Mouse (Mus musculus) midbrain, embryonic 14.5 days (tissue): ENCODE data around the gene Pla2g4f. TPM values are rescaled to one million over a fixed set of nuclear protein-coding genes. Genes with fewer than 3 reads are reported as not detected.

ENCODE experiments used
- ATAC-seq: fragments of 200-750 bp; cut with Nextera tagmentation; 2 replicates; pipeline ENCODE4 v1.8.0; 2017; ENCODE audit warnings: moderate number of reproducible peaks, moderate library complexity; ENCODE audit not compliant: low FRiP score, low TSS enrichment
- DNase-seq: peaks from one replicate; pipeline ENCODE4 v3.0.0-alpha.2; 2015
- H3K27ac ChIP-seq: fragments of 300-500 bp; sonication (generic); replicated peaks from 2 replicates; pipeline ENCODE4 v1.5.1; 2014; ENCODE audit warnings: mild to moderate bottlenecking, low read depth, low read length, moderate library complexity
- H3K27me3 ChIP-seq: fragments of 300-500 bp; sonication (generic); 2 replicates; pipeline ENCODE4 v1.6.1; 2014; ENCODE audit warnings: low read length, control low read depth, mixed read lengths; ENCODE audit not compliant: control insufficient read depth, insufficient read depth
- H3K36me3 ChIP-seq: fragments of 300-500 bp; sonication (generic); 2 replicates; pipeline ENCODE4 v1.6.1; 2014; ENCODE audit warnings: low read length, control low read depth; ENCODE audit not compliant: control insufficient read depth, insufficient read depth
- H3K4me1 ChIP-seq: fragments of 300-500 bp; sonication (generic); 2 replicates; pipeline ENCODE4 v1.6.1; 2014; ENCODE audit warnings: mild to moderate bottlenecking, antibody characterized with exemption, low read length, control low read depth; ENCODE audit not compliant: control insufficient read depth, insufficient read depth
- H3K4me2 ChIP-seq: fragments of 300-500 bp; sonication (generic); 2 replicates; pipeline ENCODE4 v1.6.1; 2014; ENCODE audit warnings: mild to moderate bottlenecking, low read length, moderate library complexity
- H3K4me3 ChIP-seq: fragments of 300-500 bp; sonication (generic); replicated peaks from 2 replicates; pipeline ENCODE4 v1.5.1; 2014; ENCODE audit warnings: low read depth, low read length
- H3K9ac ChIP-seq: fragments of 300-500 bp; sonication (generic); replicated peaks from 2 replicates; pipeline ENCODE4 v1.6.1; 2014; ENCODE audit warnings: mild to moderate bottlenecking, low read length, moderate library complexity
- H3K9me3 ChIP-seq: fragments of 300-500 bp; sonication (generic); 2 replicates; pipeline ENCODE4 v1.6.1; 2016; ENCODE audit warnings: low read length, control low read depth, mixed read lengths; ENCODE audit not compliant: control insufficient read depth
- WGBS: fragments of 180-500 bp; shearing (Covaris S2); extraction: QIAGEN DNeasy Blood & Tissue Kit; methylation state at CpG from one replicate; pipeline ENCODE4 v1.1.7; 2014; 5-methylcytosine and 5-hydroxymethylcytosine counted together
- polyA plus RNA-seq: library from polyadenylated mRNA; unstranded; fragments of >200 nt; fragmentation: Nextera tagmentation; extraction: Ambion mirVana; gene quantifications from 2 replicates; pipeline ENCODE4 v1.2.1, GENCODE M21; 2014

Gene Pla2g4f
- polyA plus RNA-seq, 1 experiment from 2014 or later, result not detected

GRCm38 (mm10) chr2:120264858-120265257 is 49.1 kb downstream of the Pla2g4f start:
- Histone ChIP-seq H3K27ac (no peak overlapping the region), H3K9ac (no peak overlapping the region), H3K4me2 (no peak overlapping the region), H3K4me3 (no peak overlapping the region), H3K4me1 (peaks cover 8% of the 10 kb centered on the region; the same call in 1 of the 2 replicates), H3K9me3 (no peaks in the 10 kb centered on the region), H3K36me3 (no peaks in the 10 kb centered on the region), H3K27me3 (no peaks in the 10 kb centered on the region)
- ATAC-seq (no peak), DNase-seq (peak; percentile 55)
- 55% methylated on average over 10 of the region's 10 CpGs for WGBS

- Histone ChIP-seq H3K27ac (no peak overlapping the region), H3K4me2 (no peak overlapping the region), H3K4me1 (peaks cover 8% of the 10 kb centered on the region; the same call in 1 of the 2 replicates), H3K9ac (no peak overlapping the region), H3K4me3 (no peak overlapping the region), H3K36me3 (no peaks in the 10 kb centered on the region), H3K9me3 (no peaks in the 10 kb centered on the region), H3K27me3 (no peaks in the 10 kb centered on the region)
- no peak for ATAC-seq
- no peak for DNase-seq
- WGBS, result 33% methylated on average over 1 of the region's 1 CpGs
Measured at GRCm38 (mm10) chr2:120262876-120263275, 51.1 kb downstream of the Pla2g4f start.

GRCm38 (mm10) chr2:120261346-120261745 is 52.6 kb downstream of the Pla2g4f start:
- no peaks in the 10 kb centered on the region for H3K27me3 ChIP-seq

GRCm38 (mm10) chr2:120256259-120256658 is 57.7 kb downstream of the Pla2g4f start:
- Histone ChIP-seq H3K4me2 (no peak overlapping the region), H3K9ac (no peak overlapping the region), H3K9me3 (no peaks in the 10 kb centered on the region), H3K4me3 (no peak overlapping the region), H3K27ac (no peak overlapping the region), H3K27me3 (no peaks in the 10 kb centered on the region), H3K36me3 (no peaks in the 10 kb centered on the region), H3K4me1 (no peaks in the 10 kb centered on the region)
- DNase-seq (no peak), ATAC-seq (no peak)

More at GRCm38 (mm10) chr2:120261346-120261745, 52.6 kb downstream of the Pla2g4f start:
- H3K4me1 ChIP-seq, result peaks cover 8% of the 10 kb centered on the region; the same call in 1 of the 2 replicates
- ATAC-seq (no peak), DNase-seq (no peak)
- no peak overlapping the region for H3K27ac ChIP-seq
- no peak overlapping the region for H3K9ac ChIP-seq
- H3K4me2 ChIP-seq, result no peak overlapping the region
- H3K9me3 ChIP-seq, result no peaks in the 10 kb centered on the region
- 71% methylated on average over 3 of the region's 3 CpGs for WGBS
- H3K36me3 ChIP-seq, result no peaks in the 10 kb centered on the region
- no peak overlapping the region for H3K4me3 ChIP-seq

- DNase-seq, result no peak
- Histone ChIP-seq H3K27me3 (no peaks in the 10 kb centered on the region), H3K27ac (no peak overlapping the region), H3K9me3 (no peaks in the 10 kb centered on the region), H3K9ac (no peak overlapping the region), H3K4me2 (no peak overlapping the region), H3K36me3 (no peaks in the 10 kb centered on the region), H3K4me3 (no peak overlapping the region), H3K4me1 (no peaks in the 10 kb centered on the region)
- ATAC-seq, result no peak
- WGBS, result 94% methylated on average over 6 of the region's 6 CpGs
Measured at GRCm38 (mm10) chr2:120252644-120253043, 61.3 kb downstream of the Pla2g4f start.

Other genes with a start within 250 kb of the Pla2g4f start
- 3.5 and 11.9 TPM in 2 replicates for gene Ehd4, start 159.6 kb downstream of the Pla2g4f start, polyA plus RNA-seq
- gene Pla2g4e, start 68.8 kb downstream of the Pla2g4f start, polyA plus RNA-seq, result 3.5 and 6.4 TPM in 2 replicates
- not detected in 2 replicates for gene Pla2g4d, start 25.0 kb downstream of the Pla2g4f start, polyA plus RNA-seq
- 43.1 and 55.5 TPM in 2 replicates for gene Vps39, start 39.0 kb upstream of the Pla2g4f start, polyA plus RNA-seq
- 7.8 and 9.2 TPM in 2 replicates for gene Ganc, start 89.7 kb upstream of the Pla2g4f start, polyA plus RNA-seq
- 11.1 and 12.1 TPM in 2 replicates for gene Tmem87a, start 89.9 kb upstream of the Pla2g4f start, polyA plus RNA-seq
- gene Capn3, start 141.9 kb upstream of the Pla2g4f start, polyA plus RNA-seq, result 0.39 and 0.80 TPM in 2 replicates
- gene Zfp106, start 249.7 kb upstream of the Pla2g4f start, polyA plus RNA-seq, result 46.6 and 53.6 TPM in 2 replicates